Mouse (Mus musculus): Measurements from ENCODE around the gene Rhoj.

DNA sequence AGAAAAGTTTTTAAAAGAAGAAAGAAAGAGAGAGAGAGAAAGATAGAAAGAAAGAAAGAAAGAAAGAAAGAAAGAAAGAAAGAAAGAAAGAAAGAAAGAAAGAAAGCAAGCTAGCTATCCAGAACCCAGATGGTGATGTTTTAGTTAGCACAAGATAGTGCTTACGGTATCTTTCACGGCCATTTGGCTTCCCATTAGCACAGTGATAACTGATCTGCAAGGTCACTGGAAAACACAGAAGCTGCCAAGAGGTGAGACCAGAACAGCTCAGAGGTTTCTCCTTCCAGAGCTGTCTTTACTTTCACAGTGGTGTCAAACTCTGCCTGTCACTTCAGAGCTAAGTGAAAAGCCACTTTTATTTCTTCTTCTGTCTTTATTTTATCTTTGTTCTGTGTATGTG, 32.4 kb upstream of the Rhoj start:
- no peak for TF ChIP-seq POLR2A (IDR thresholded peaks at IDR 0.05; ENCODE audit: control insufficient read depth, extremely low read depth, insufficient read depth, low read length, poor library complexity)
- TF ChIP-seq CTCF (IDR thresholded peaks at IDR 0.05; ENCODE audit: borderline replicate concordance, control insufficient read depth, extremely low read depth, insufficient read depth, low read length, poor library complexity) = no peak

All from thymus, adult 2 months (tissue).